In genomic region chr7:30736211-30736610, GRCm38 (mm10) we compare ENCODE assay signal across 30 mouse cellular contexts. TPM values are rescaled to one million over a fixed set of nuclear protein-coding genes. Genes with fewer than 3 reads are reported as not detected.
"Had no signal": no experiment of that assay in that cellular context is flagged by ENCODE, and none has a peak within 500 bp of the region (broad histone marks: within the 10 kb centered on the region; RNA-seq: fewer than 3 reads in every experiment).

No protein-coding gene starts in this region.

- DNase-seq: kidney, adult 18-20 months; kidney, adult 9 months; kidney, postnatal 14 days; liver; lung, adult 18-20 months; lung, postnatal 10 days; lung, postnatal 36 days; midbrain, embryonic 14.5 days; right cerebral cortex, adult 18-20 months; right cerebral cortex, postnatal 14 days; right cerebral cortex, postnatal 4 days; thymus, adult 2 months; thymus, postnatal 25 days had no signal

- H3K9me3 ChIP-seq: limb, embryonic 10.5 days; limb, embryonic 13.5 days; liver, embryonic 12.5 days; liver, embryonic 15.5 days; lung, embryonic 15.5 days; neural tube, embryonic 12.5 days; neural tube, embryonic 15.5 days had no signal

- H3K27ac ChIP-seq: layer of hippocampus, adult 2 months; limb, embryonic 10.5 days; limb, embryonic 13.5 days; liver, embryonic 12.5 days; liver, embryonic 15.5 days; lung, embryonic 15.5 days; neural tube, embryonic 12.5 days; neural tube, embryonic 15.5 days; stomach, postnatal 0 days had no signal

- ATAC-seq: liver, embryonic 12.5 days had no signal

- H3K4me2 ChIP-seq: limb, embryonic 13.5 days; liver, embryonic 12.5 days; liver, embryonic 15.5 days; lung, embryonic 15.5 days; midbrain, embryonic 11.5 days; neural tube, embryonic 12.5 days; neural tube, embryonic 15.5 days had no signal

- H3K4me3 ChIP-seq: layer of hippocampus, adult 2 months; limb, embryonic 10.5 days; limb, embryonic 13.5 days; liver, embryonic 12.5 days; liver, embryonic 15.5 days; lung, embryonic 15.5 days; neural tube, embryonic 12.5 days; neural tube, embryonic 15.5 days had no signal

- H3K9ac ChIP-seq: limb, embryonic 13.5 days; liver, embryonic 12.5 days; liver, embryonic 15.5 days; lung, embryonic 15.5 days; neural tube, embryonic 12.5 days; neural tube, embryonic 15.5 days had no signal

- H3K4me1 ChIP-seq: limb, embryonic 10.5 days; limb, embryonic 13.5 days; liver, embryonic 12.5 days; liver, embryonic 15.5 days; lung, embryonic 15.5 days; neural tube, embryonic 12.5 days had no signal

- H3K27me3 ChIP-seq: limb, embryonic 13.5 days; liver, embryonic 12.5 days; liver, embryonic 15.5 days; lung, embryonic 15.5 days; neural tube, embryonic 12.5 days; neural tube, embryonic 15.5 days had no signal

RNA-seq across cellular contexts. Expression of gene Gapdhs, which starts 7.3 kb away (rescaled TPM):
- total RNA-seq: layer of hippocampus, adult 2 months; layer of hippocampus, postnatal 10 days; left cerebral cortex, adult 8-10 months; left cerebral cortex, postnatal 14 days; megakaryocyte-erythroid progenitor cell, adult 5-6 weeks; midbrain, postnatal 0 days had no signal
- polyA plus RNA-seq: large intestine, adult 2 months; limb, embryonic 10.5 days; liver, embryonic 12.5 days; liver, embryonic 15.5 days; urinary bladder, adult 2 months had no signal

RNA-seq across cellular contexts. Expression of gene Atp4a, which starts 24.2 kb away (rescaled TPM):
- polyA plus RNA-seq: urinary bladder, adult 2 months had no signal

RNA-seq across cellular contexts. Expression of gene Dmkn, which starts 27.3 kb away (rescaled TPM):
- total RNA-seq: megakaryocyte-erythroid progenitor cell, adult 5-6 weeks had no signal
- polyA plus RNA-seq: limb, embryonic 10.5 days; liver, embryonic 12.5 days; midbrain, embryonic 11.5 days had no signal
